Mouse (Mus musculus) small intestine, adult 2 months (tissue): ENCODE measurements at regions not wholly inside any gene's neighbourhood (a gene's known extent, or its start where the extent isn't known, plus 50 kb on each side); places are given as distances from the start of the nearest gene placed in this dataset.

Source experiments
- CTCF ChIP-seq: fragments of 200-500 bp; IDR thresholded peaks from 2 replicates; pipeline ENCODE4 v1.5.1; 2012; ENCODE audit warnings: low read depth, mild to moderate bottlenecking, control low read depth, inconsistent platforms, low read length, moderate library complexity, mixed read lengths; ENCODE audit not compliant: insufficient replicate concordance, insufficient read length; ENCODE audit errors: extremely low read depth
- POLR2A ChIP-seq: fragments of 200-500 bp; IDR thresholded peaks from 2 replicates; pipeline ENCODE4 v1.6.1; 2012; ENCODE audit warnings: low read depth, mild to moderate bottlenecking, control low read depth, inconsistent platforms, low read length, moderate library complexity

DNA sequence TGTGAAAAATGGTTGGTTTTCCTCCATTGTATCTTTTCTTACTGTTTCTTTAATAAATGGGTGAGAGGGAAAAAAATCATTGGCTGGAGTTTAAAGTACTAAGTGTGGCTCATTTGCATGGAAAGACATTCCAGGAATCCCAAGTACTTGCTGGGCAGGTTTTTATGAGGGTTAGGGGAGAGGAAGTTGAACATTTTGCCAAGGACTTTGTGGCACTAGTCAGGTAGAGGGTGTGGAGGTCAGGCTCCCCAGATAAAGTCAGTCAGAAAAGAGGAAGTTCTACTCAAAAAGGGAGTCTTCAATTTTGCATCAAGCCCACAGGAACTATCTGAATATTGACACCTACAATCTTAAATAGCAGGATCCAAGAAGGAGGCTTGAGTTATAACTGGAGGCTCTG, 346.5 kb upstream of the Dab2 start:
- TF ChIP-seq CTCF = no peak
- TF ChIP-seq POLR2A = no peak
